Mouse (Mus musculus) T-cell, adult 2 months (primary cell): ENCODE results near the gene Bmt2.

ENCODE experiments used
- DNase-seq: peaks from one replicate; pipeline ENCODE4 v3.0.0; 2022; ENCODE audit warnings: low spot score

Gene Bmt2

DNA sequence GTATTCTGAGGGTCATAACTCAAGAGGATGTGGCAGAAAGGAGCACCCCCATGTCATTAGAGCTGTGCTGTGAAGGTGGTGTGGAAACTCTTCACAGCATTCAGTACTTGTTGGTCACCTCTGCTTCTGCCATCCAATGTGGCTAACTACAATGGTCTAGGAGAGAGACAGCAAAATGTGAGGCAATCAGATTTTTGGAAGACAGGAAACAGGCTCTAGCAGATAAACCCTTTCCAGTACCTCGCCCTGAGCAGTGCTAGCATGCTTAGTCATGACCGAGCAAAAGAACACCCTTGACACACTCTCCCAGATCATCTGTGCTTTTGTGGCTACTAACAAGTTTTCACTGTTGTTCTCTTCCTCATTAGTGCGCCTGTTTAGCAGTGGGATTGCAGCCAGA lies 60.7 kb downstream of the Bmt2 start:
- DNase-seq: no peak

DNA sequence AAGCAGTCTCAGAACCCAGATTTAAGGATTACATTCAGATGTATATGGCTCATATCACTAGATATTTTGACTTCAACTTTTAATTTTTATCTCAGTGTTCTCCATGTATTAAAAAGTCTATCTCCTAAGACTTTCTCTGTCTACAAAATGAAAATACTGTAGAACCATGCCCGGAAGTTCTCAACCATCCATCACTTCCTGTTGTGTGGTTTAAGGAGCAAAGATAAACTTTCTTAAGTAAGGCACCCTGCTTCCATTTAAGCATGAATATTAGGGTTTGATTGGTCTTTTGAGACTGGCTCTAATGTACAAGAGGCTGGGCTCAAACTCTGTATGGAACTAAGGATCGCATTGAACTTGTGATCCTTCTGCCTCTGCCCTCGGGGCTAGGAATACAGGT lies 63.2 kb downstream of the Bmt2 start:
- DNase-seq: no peak

DNA sequence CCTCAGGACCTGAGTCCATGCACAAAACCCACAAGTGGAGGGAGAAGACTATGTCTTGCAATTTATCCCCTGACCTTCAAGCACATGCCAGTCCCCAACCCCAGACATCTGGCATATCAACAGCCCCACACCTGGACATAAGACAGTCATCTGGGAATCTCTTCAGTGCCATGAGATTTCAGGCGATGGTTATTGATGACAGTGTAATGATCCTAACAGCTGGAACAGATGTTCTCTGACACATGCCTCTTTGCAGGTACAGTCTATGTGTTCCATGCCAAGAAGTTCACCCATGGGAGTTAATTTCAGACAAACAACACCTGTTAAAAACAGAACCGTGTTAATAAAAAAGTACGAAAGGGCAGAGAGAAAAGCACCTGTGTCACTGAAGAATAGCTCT lies 64.1 kb downstream of the Bmt2 start:
- no peak for DNase-seq

DNA sequence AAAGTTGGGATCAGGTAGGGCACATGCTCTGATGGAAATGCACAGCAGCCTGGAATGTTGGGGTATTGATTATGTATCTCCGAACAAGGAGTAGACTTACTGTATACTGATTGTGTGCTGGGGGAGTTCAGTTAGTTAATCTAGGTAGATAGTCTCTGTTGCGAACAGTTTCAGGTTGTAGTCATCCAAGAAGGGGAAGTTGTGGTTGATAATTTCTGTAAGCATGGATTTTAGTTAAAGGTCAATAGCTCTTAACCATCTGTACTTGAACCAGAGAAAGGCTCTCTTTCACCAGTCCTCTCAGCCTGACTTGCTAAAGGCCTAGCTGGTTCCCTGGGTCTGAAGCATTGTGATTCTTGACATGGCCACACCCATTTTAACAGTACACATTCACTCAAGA lies 66.9 kb downstream of the Bmt2 start:
- DNase-seq: no peak

DNA sequence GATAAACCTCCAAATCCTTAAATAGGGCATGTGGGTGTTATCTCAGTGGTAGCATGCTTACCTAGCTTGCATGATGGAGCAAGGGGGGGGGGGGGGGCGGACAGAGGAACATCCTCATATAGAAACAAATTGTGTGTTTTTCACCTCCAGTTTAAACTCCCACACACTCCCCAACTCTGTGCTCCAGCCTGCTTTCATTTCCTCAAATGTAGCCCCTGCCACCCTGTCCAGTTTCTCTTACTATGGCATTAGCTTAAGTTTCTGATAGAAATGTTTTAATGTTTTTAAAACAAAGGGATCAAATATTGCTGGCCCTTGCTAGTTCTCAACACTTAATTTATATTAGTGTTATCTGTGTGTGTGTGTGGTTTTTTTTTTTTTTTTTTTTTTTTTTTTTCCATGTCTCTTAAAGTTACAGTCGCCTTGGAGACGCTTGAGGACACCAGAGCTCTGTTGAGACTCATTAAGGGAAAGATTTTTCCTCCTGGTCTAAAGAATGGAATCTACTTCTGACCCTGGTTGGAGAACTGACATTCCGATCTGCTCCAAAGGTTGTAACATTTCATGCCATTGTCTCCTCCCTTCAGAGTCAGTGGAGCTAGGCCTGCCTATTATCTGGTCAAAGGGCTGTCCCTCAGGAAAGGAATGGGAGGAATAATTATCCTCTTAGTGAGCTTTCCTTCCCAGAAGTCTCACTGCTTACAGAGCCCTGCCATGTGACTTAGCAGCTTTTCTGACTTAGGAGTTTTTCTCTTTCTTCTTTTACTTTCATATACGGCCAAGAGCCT lies 68.2 kb downstream of the Bmt2 start:
- DNase-seq: no peak

DNA sequence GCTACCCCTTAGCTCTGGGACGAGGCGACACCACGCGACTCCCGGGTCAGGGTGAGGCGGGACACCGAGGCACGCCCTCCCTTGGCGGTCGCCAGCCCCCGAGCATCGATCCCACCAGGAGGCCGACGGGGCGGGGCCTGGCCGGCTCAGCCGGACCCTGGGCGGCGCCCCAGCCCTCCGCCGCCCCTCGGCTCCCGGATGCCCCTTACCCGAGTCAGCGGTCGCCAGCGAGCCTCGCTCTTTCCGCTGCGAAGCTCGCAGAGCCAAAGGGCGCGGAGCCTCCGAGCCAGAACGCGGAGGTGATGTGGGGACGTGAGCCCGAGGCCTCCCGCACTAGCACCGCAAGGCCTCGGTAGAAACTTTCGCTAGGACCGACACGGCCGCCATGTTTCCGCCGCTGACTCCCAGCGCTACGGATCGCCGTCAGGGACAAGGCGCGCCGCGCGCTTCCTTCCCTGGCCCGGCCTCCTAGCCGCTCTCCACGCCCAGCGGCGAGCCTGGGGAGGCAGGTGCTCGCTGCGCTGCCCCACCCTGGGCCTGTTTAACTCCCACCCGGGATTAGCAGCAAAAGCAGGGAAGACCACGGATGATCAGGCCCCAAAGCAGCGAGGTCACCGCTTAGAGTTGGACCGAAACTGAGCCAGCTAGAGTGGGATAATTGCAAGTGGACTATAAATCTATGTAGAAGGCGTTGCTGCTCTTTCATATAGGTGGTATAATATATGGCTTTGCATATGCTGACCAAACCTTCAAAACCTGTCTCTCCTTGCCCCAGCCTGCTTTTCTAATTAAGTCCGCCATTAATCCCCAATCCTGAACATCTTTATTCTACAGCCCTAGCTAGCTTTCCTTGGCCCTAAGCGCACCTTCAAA lies 69.9 kb downstream of the Bmt2 start, which contains the start of gene Tmem168:
Tmem168 (minus strand) TSS at position 480 of the 873 bp plus-strand sequence.
- DNase-seq: peak; percentile 87

DNA sequence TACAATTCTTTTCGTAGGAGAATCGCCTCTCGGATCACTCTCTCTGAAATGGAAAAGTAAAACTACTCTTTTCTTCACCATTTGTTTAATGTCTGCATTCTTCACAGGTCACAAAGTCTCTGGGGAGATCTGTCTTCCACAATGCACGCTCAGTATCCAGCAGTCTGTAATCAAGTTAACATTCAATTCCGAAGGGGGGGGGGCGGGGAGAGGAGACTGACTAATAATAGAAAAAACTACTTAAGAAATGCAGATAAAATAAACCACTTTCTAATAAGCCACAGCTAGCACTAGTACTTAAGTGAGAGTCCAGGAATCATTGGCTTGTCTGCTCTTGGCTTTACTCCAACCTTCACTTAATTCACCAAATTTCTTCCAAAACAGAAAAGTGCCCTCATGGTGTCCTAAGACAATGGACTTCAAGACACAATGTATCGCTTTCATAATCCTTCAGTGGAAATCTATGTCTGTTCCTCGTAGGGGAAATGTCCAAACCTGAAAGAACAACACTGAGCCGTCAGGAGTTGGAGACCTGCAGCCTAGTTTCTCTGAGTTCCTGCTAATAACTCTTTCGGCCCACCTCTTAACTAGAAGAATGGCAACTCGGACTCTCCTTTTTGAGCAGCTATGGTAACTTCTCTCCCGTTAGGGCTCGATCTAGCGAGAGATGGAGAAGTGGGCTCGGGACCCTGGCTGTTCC lies 70.7 kb downstream of the Bmt2 start:
- no peak for DNase-seq

DNA sequence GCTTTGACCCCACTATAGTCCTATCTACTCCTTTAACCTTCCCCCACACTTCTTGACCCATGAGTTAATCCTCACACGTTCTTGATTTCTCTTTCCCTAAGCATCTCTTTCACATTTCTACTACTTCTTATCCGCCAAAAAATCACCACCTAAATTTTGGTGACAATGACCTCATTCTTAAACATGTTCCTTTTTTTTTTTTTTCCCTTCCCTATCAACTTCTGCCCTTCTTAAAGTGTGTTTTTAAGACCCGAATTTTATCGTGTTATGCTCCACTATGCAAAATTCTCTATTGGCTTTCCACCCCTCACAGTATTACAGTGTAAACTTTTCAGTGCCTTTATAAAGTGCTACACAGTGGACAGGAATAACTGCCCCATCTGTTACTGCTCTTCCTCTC lies 71.4 kb downstream of the Bmt2 start:
- no peak for DNase-seq

DNA sequence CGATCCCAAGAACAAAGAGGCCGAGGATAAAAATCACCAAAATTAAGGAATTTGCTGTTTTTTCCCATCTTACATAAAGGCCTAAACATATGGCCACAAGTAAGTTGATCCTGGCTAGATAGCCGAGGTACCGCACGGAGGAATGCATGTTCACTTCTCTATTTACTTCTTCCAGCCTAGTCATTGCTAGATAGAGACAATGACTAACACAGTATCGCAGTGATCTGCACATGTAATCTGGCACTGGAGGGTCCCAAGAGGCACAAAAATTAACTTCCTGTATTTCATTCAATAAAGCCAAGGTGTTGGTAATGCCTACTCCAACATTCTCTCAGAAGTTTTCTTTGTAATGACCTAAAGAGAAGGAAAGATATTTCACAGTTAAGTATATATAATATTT lies 74.6 kb downstream of the Bmt2 start:
- DNase-seq: no peak

DNA sequence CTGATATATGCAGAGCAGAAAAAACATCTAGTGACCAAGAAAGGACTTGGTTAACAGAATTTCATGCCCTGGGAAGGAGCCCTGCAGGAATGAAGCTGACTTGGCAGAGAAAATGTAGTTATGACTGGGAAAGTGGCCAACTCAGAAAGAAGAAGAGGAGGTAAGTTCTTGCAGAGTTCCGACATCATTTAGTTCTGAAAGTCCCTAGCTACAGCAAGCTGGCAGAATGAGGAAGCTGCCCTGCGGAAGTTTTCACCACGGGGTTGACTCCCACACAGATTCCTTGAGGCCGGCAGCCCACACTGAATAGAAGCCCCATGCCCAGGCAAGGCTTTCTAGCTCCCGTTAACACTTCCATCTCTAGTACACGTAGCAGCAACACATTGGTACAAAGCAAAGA lies 76.2 kb downstream of the Bmt2 start:
- no peak for DNase-seq

DNA sequence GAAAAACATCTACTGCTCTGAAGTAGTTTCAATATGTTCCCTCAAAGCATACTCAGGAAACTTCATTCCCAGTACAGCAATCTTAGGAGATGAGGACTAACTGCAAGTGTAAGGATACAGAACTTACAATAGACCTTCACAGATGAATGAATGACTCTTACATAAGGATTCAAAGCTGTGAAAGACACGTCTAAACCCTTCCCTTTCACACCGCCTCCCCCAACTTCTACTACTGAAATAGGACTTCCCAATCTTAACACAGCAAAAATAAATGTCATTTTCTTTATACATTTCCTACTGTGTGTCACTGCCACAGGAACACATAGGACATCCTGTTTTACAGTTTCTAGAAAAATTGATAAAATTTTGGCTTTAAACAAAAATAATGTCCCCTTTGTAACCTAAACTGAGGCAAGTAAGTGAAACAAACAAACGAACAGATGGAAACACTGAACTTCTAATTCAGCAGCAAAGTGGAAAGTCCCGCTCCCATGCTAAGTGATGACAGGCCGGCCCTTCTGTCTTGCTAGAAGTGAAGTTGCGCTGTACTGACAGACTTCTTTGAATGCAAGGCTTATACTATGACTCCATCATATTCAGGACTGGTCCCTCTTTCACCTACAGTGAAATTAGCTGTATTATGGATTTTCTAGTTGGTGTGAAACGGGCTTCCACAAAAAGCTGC lies 79.4 kb downstream of the Bmt2 start:
- DNase-seq: no peak

DNA sequence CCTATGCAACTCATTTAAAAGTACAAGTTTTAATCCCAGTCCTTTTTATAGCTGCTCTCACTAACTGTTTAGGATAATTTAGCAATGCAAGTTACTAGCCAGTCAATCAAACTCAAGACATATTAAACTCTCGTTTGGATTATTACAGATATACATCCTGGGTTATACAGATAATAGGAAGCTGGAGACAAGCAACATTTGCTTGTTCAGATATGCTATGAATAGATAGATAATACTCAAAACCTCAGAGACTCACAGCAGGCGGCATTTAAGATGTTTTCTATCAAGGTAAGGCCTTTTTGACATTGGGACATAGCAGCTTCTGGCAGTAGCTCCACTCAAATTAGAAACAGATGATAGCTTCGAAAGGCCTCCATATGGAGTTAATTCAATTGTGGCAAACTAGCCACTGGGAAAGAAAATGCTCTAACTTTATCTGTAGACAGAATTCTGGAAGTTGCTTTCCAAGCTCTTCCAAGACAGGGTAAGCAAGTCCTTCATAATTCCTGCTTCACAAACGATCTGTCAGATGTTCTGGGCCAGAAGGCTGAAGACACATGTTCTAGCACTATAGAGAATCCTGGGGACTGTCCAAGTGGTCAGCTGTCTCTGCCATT lies 84.9 kb downstream of the Bmt2 start:
- no peak for DNase-seq

DNA sequence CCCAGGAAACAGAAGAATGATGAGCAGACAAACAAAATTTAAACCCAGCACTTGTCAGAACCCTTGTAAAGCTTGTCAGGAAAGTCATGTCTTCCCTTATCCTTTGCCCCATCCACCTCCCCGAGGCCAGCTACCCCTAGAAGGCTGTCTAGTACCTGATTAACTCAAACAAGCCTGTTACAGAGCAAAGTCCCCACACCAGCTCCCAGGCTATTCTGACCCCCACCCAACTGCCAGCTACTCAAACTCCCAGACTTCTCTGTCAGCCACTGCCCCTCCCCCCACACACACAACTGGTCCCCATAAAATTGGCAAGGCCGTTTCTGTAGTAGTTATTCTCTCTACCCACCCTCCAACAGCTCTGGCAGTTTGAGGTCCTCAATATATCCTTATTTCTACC lies 91.2 kb downstream of the Bmt2 start:
- DNase-seq: no peak

DNA sequence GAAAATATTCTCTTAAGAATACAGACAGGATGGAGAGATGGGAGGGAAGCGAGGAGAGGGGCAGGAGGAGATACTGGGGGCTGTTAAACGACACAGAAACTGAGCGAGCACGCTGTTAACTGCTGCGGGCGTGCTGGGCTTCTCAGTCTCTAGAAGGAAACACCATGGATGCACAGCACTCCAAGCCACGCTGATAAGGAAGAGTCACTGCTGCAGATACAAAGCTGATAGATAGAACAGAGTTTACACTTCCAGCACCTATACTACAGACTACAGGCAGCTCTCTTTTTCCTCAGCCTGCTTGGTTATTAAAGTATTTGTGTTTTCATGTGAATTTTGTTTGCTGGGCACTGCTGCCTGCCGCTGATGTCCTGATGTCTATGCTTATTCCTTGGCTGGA lies 91.6 kb downstream of the Bmt2 start:
- DNase-seq: no peak

DNA sequence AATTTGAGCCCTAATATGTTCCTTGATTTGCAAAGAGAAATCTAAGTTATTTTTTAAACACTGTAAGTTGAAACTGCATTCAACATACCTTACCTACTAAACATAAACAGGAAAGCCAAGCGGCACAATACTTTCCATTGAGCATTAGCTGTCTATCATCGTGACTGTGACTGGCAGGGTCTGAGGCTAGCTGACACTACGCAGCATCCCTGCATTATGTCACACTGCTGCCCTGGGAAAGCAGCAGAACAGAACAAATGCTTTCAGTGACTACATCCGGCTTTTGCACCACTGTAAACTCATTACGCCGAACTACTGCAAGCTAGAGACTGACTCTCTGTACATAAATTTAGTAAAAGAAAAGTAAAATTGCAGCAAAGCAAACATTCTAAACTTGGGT lies 93.0 kb downstream of the Bmt2 start:
- DNase-seq: no peak

DNA sequence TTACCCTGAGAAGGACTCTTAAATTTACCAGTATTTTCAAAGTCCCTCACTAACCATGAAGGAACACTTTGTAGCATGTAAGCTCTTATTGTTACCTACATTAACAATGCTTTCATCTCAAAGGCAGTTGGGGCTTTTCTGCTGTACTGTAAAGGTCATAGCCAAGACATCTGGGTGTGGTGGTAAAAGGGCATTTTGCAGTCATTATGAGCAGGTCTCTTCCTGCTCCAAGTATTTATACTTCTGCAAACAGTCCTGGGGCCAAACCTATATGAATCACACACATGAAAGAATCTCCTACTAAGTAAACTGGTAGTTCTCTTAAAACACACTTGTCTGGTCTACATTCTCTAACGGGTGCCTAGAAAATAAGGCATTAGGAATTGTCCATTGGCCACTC lies 95.7 kb downstream of the Bmt2 start:
- no peak for DNase-seq
